Mouse (Mus musculus): ENCODE measurements around the gene Glrx5. TPM values are rescaled to one million over a fixed set of nuclear protein-coding genes. Genes with fewer than 3 reads are reported as not detected.

Gene Glrx5
- polyA plus RNA-seq (2017; shearing (Covaris generic)) = 6.0 TPM

GRCm38 (mm10) chr12:105032147-105032831 is at the start of gene Glrx5:
TSS of gene Glrx5 (plus strand) at chr12:105032688.

GRCm38 (mm10) chr12:105009370-105010212 is 22.9 kb upstream of the Glrx5 start, which contains the start of gene Syne3:
TSS of gene Syne3 (minus strand) at chr12:105009809.

Other genes with a start within 250 kb of the Glrx5 start
- not detected for gene Clmn, start 167.6 kb upstream of the Glrx5 start, polyA plus RNA-seq (2017; shearing (Covaris generic))
- 6.8 TPM for gene Syne3, start 22.9 kb upstream of the Glrx5 start, polyA plus RNA-seq (2017; shearing (Covaris generic))
- gene Tcl1b2, start 113.3 kb downstream of the Glrx5 start, polyA plus RNA-seq (2017; shearing (Covaris generic)) = not detected
- gene Tcl1b1, start 127.0 kb downstream of the Glrx5 start, polyA plus RNA-seq (2017; shearing (Covaris generic)) = not detected
- gene Tcl1b5, start 143.7 kb downstream of the Glrx5 start, polyA plus RNA-seq (2017; shearing (Covaris generic)) = not detected
- gene Tcl1b3, start 158.4 kb downstream of the Glrx5 start, polyA plus RNA-seq (2017; shearing (Covaris generic)) = not detected
- gene Tcl1b4, start 169.3 kb downstream of the Glrx5 start, polyA plus RNA-seq (2017; shearing (Covaris generic)) = not detected
- not detected for gene Tcl1, start 190.1 kb downstream of the Glrx5 start, polyA plus RNA-seq (2017; shearing (Covaris generic))

Measured in CD4-positive, CD25-positive, alpha-beta regulatory T cell, adult 9 weeks (primary cell).